ENCODE assay signal across 20 mouse cellular contexts in the genomic region with DNA sequence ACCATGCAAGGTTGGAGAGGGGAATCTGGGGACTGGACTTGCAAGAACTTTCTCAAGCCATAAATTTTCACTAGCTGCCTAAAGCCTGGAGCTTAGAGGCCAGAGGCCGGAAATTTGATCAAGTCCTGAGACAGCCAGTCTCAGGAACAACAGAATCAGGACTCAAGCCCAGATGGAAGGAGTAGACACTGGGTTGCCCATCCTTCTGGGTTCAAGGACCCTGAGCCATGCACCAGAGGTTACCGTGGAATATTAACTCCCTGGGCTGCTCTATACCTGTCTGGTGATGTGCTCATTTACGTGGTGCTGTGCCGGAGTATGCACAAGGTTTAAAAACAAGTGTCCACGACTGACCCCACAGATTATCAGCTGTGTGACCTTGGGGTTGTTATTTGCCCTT.
DNase-seq lines count a peak whose midpoint lies in the region; ATAC-seq and TF ChIP-seq lines count a peak whose summit lies in the region.
"Had no signal": no experiment of that assay in that cellular context is flagged by ENCODE, and none has a peak within 500 bp of the region (broad histone marks: within the 10 kb centered on the region; RNA-seq: fewer than 3 reads in every experiment).

No protein-coding gene starts in this region.

- peaks cover 28% of the 10 kb centered on the region for H3K4me1 ChIP-seq in heart, embryonic 10.5 days
- peaks cover 36% of the 10 kb centered on the region for H3K4me1 ChIP-seq in kidney, embryonic 15.5 days
- peaks cover 20% of the 10 kb centered on the region for H3K4me1 ChIP-seq in midbrain, embryonic 10.5 days
- H3K4me1 ChIP-seq in midbrain, postnatal 0 days (ENCODE audit: insufficient read depth, low read length): no peaks in the 10 kb centered on the region

- H3K4me3 ChIP-seq in heart, embryonic 10.5 days: no peak overlapping the region
- H3K4me3 ChIP-seq in kidney, embryonic 15.5 days (replicated peaks): no peak overlapping the region
- no peak overlapping the region for H3K4me3 ChIP-seq in midbrain, embryonic 10.5 days
- H3K4me3 ChIP-seq in midbrain, postnatal 0 days (ENCODE audit: low read depth, low read length): no peak overlapping the region
- H3K4me3 ChIP-seq: forebrain, embryonic 15.5 days; heart, embryonic 13.5 days had no signal

- 66% methylated on average over 5 of the region's 5 CpGs for WGBS in heart, embryonic 10.5 days
- 43% methylated on average over 5 of the region's 5 CpGs for WGBS in kidney, embryonic 15.5 days
- WGBS in midbrain, embryonic 10.5 days: 70% methylated on average over 5 of the region's 5 CpGs
- WGBS in midbrain, postnatal 0 days: 78% methylated on average over 5 of the region's 5 CpGs

- intact Hi-C loops in heart, postnatal 36 days (cut with DNase I): no loop called here

- H3K9ac ChIP-seq in kidney, embryonic 15.5 days: no peak overlapping the region
- no peak overlapping the region for H3K9ac ChIP-seq in midbrain, postnatal 0 days (replicated peaks; ENCODE audit: low read length, poor library complexity, severe bottlenecking)
- H3K9ac ChIP-seq: forebrain, embryonic 15.5 days; heart, embryonic 13.5 days; hindbrain, embryonic 14.5 days had no signal

- no peak overlapping the region for H3K4me2 ChIP-seq in kidney, embryonic 15.5 days
- H3K4me2 ChIP-seq in midbrain, postnatal 0 days (ENCODE audit: low read depth, low read length, poor library complexity, severe bottlenecking): no peak overlapping the region
- H3K4me2 ChIP-seq: forebrain, embryonic 15.5 days; heart, embryonic 13.5 days; hindbrain, embryonic 14.5 days had no signal

- peaks cover 74% of the 10 kb centered on the region for H3K27me3 ChIP-seq in heart, embryonic 10.5 days (ENCODE audit: insufficient read depth, poor library complexity, severe bottlenecking)
- H3K27me3 ChIP-seq in kidney, embryonic 15.5 days: peaks cover 89% of the 10 kb centered on the region
- H3K27me3 ChIP-seq in midbrain, embryonic 10.5 days (ENCODE audit: low read depth, poor library complexity, severe bottlenecking): peaks cover 99% of the 10 kb centered on the region
- peaks cover 4% of the 10 kb centered on the region; the same call in 1 of the 2 replicates for H3K27me3 ChIP-seq in midbrain, postnatal 0 days (ENCODE audit: insufficient read depth, low read length)
- H3K27me3 ChIP-seq: forebrain, embryonic 15.5 days had no signal

- TF ChIP-seq CTCF in midbrain, postnatal 0 days (IDR thresholded peaks at IDR 0.05): no peak

- peak overlapping the region; percentile 29; the same call in 1 of the 2 replicates for H3K27ac ChIP-seq in heart, embryonic 10.5 days
- H3K27ac ChIP-seq in kidney, embryonic 15.5 days: peak overlapping the region; percentile 76
- peak overlapping the region; percentile 61; the same call in 1 of the 2 replicates for H3K27ac ChIP-seq in midbrain, embryonic 10.5 days (replicated peaks)
- no peak overlapping the region for H3K27ac ChIP-seq in midbrain, postnatal 0 days (ENCODE audit: low read depth, low read length)
- H3K27ac ChIP-seq: forebrain, embryonic 15.5 days; heart, embryonic 13.5 days; hindbrain, embryonic 14.5 days; hindbrain, postnatal 0 days had no signal

- ATAC-seq in kidney, embryonic 15.5 days (replicated peaks; ENCODE audit: low FRiP score): peak; percentile 72
- ATAC-seq in midbrain, postnatal 0 days (ENCODE audit: low FRiP score): no peak
- ATAC-seq: CD4-positive, CD25-positive, alpha-beta regulatory T cell, adult 4 months; forebrain, embryonic 15.5 days; hindbrain, postnatal 0 days; inflammation-experienced regulatory T-cells, adult 6 months had no signal

- no peaks in the 10 kb centered on the region for H3K9me3 ChIP-seq in heart, embryonic 10.5 days
- no peaks in the 10 kb centered on the region for H3K9me3 ChIP-seq in kidney, embryonic 15.5 days (replicated peaks)
- H3K9me3 ChIP-seq in midbrain, embryonic 10.5 days (replicated peaks): no peaks in the 10 kb centered on the region
- H3K9me3 ChIP-seq in midbrain, postnatal 0 days (ENCODE audit: low read length): no peaks in the 10 kb centered on the region
- H3K9me3 ChIP-seq: forebrain, embryonic 15.5 days; heart, embryonic 13.5 days had no signal

- DNase-seq in heart, embryonic 10.5 days (ENCODE audit: low spot score): no peak
- DNase-seq in heart, postnatal 36 days: no peak
- no peak for DNase-seq in kidney, postnatal 4 days
- DNase-seq in midbrain, embryonic 10.5 days (ENCODE audit: low spot score): no peak
- no peak for DNase-seq in midbrain, postnatal 0 days (ENCODE audit: low spot score)
- DNase-seq: adrenal gland, adult 2 months; cerebellum, adult 11 months; cerebellum, adult 2 months; cerebellum, adult 9-11 months; cerebellum, postnatal 25 days; gastrocnemius, postnatal 25 days; heart, adult 18-20 months; heart, postnatal 14 days had no signal

- H3K36me3 ChIP-seq in heart, embryonic 10.5 days: no peaks in the 10 kb centered on the region
- H3K36me3 ChIP-seq in kidney, embryonic 15.5 days: no peaks in the 10 kb centered on the region
- H3K36me3 ChIP-seq in midbrain, embryonic 10.5 days: no peaks in the 10 kb centered on the region
- H3K36me3 ChIP-seq in midbrain, postnatal 0 days (ENCODE audit: insufficient read depth, low read length): no peaks in the 10 kb centered on the region
- H3K36me3 ChIP-seq: forebrain, embryonic 15.5 days; heart, embryonic 13.5 days had no signal
